Mouse (Mus musculus) thymus, adult 2 months (tissue): ENCODE measurements around the gene Rgmb. TPM values are rescaled to one million over a fixed set of nuclear protein-coding genes. Genes with fewer than 3 reads are reported as not detected.

ENCODE experiments used
- DNase-seq: peaks from one replicate; pipeline ENCODE4 v3.0.0; 2021
- H3K27ac ChIP-seq: fragments of 200-500 bp; 2 replicates; pipeline ENCODE4 v1.5.1; 2012; ENCODE audit warnings: low read length, control low read depth; ENCODE audit not compliant: control insufficient read depth, insufficient read depth
- H3K27me3 ChIP-seq: fragments of 200-500 bp; 2 replicates; pipeline ENCODE4 v1.6.1; 2012; ENCODE audit warnings: mild to moderate bottlenecking, low read length, moderate library complexity, mixed read lengths; ENCODE audit not compliant: control insufficient read depth, insufficient read depth
- H3K36me3 ChIP-seq: fragments of 200-500 bp; 2 replicates; pipeline ENCODE4 v1.6.1; 2012; ENCODE audit warnings: mild to moderate bottlenecking, low read length, moderate library complexity; ENCODE audit not compliant: control insufficient read depth, insufficient read depth
- H3K4me1 ChIP-seq: fragments of 200-500 bp; replicated peaks from 2 replicates; pipeline ENCODE4 v1.6.1; 2012; ENCODE audit warnings: low read length; ENCODE audit not compliant: control insufficient read depth, insufficient read depth
- H3K4me3 ChIP-seq: fragments of 200-500 bp; 2 replicates; pipeline ENCODE4 v1.5.1; 2012; ENCODE audit warnings: mild to moderate bottlenecking, low read length, control low read depth, moderate library complexity; ENCODE audit not compliant: control insufficient read depth, insufficient read depth
- CTCF ChIP-seq: fragments of 200-500 bp; IDR thresholded peaks from 2 replicates; pipeline ENCODE4 v1.5.1; 2012; ENCODE audit warnings: mild to moderate bottlenecking, control low read depth, low read length, moderate library complexity, borderline replicate concordance; ENCODE audit not compliant: control insufficient read depth, poor library complexity, insufficient read depth; ENCODE audit errors: extremely low read depth
- POLR2A ChIP-seq: fragments of 200-500 bp; IDR thresholded peaks from 2 replicates; pipeline ENCODE4 v1.6.1; 2012; ENCODE audit warnings: mild to moderate bottlenecking, low read length, control low read depth, moderate library complexity; ENCODE audit not compliant: control insufficient read depth, poor library complexity, insufficient read depth; ENCODE audit errors: extremely low read depth
- WGBS: fragments of 180-500 bp; shearing (Covaris S2); methylation state at CpG from one replicate; pipeline ENCODE4 v1.1.7; 2018; 5-methylcytosine and 5-hydroxymethylcytosine counted together
- polyA plus RNA-seq: library from polyadenylated mRNA; depleted of rRNA; stranded (reverse); fragments of >200 nt; gene quantifications from 2 replicates; pipeline ENCODE4 v1.2.3, GENCODE M21; 2012; rRNA removed

Rgmb gene
- polyA plus RNA-seq, 1 experiment: 16.5 TPM

DNA sequence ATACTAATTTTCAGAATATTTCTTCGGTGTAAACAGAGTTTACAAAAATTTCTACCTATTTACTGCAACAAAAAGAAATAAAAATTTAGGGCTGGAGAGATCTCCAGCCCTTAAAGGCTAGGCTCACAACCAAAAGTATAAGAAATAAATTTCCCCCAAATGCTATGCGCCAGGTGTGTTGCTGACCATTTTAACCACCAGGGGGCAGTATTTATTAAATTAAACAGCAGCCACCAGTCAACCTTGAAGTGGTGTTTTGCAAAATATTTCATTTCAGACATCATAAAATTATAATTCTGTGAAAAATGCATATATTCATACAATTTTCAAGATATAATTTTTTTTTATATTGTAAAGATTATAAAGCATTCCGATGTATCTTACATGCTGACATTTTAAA lies 43.8 kb downstream of the Rgmb start:
- H3K36me3 ChIP-seq: no peaks in the 10 kb centered on the region
- no peak overlapping the region for H3K27ac ChIP-seq
- no peak overlapping the region for H3K4me3 ChIP-seq
- H3K4me1 ChIP-seq: no peaks in the 10 kb centered on the region
- DNase-seq: peak; percentile 15
- H3K27me3 ChIP-seq: no peaks in the 10 kb centered on the region
- 27% methylated on average over 3 of the region's 3 CpGs for WGBS
- TF ChIP-seq CTCF (no peak), POLR2A (no peak)

- Histone ChIP-seq H3K27ac (no peak overlapping the region), H3K4me1 (no peaks in the 10 kb centered on the region), H3K4me3 (no peak overlapping the region), H3K36me3 (no peaks in the 10 kb centered on the region), H3K27me3 (no peaks in the 10 kb centered on the region)
- WGBS: 76% methylated on average over 6 of the region's 6 CpGs
- TF ChIP-seq POLR2A (no peak), CTCF (no peak)
- peak; percentile 19 for DNase-seq
These were observed 52.9 kb downstream of the Rgmb start for GRCm38 (mm10) chr17:15777979-15778378.

GRCm38 (mm10) chr17:15776349-15776748 lies 54.5 kb downstream of the Rgmb start:
- no peaks in the 10 kb centered on the region for H3K27me3 ChIP-seq
- 85% methylated on average over 5 of the region's 5 CpGs for WGBS
- TF ChIP-seq CTCF (no peak), POLR2A (no peak)
- H3K27ac ChIP-seq: no peak overlapping the region
- no peak for DNase-seq
- H3K36me3 ChIP-seq: peaks cover 4% of the 10 kb centered on the region
- H3K4me1 ChIP-seq: no peaks in the 10 kb centered on the region
- no peak overlapping the region for H3K4me3 ChIP-seq

- WGBS: 89% methylated on average over 5 of the region's 5 CpGs
- Histone ChIP-seq H3K36me3 (peaks cover 21% of the 10 kb centered on the region), H3K27me3 (no peaks in the 10 kb centered on the region), H3K4me1 (no peaks in the 10 kb centered on the region), H3K4me3 (no peak overlapping the region), H3K27ac (no peak overlapping the region)
- no peak for TF ChIP-seq CTCF
- no peak for DNase-seq
These were observed 56.1 kb downstream of the Rgmb start for GRCm38 (mm10) chr17:15774565-15775215.

GRCm38 (mm10) chr17:15773956-15774355 lies 56.9 kb downstream of the Rgmb start:
- no peak for TF ChIP-seq POLR2A
- no peaks in the 10 kb centered on the region for H3K27me3 ChIP-seq
- no peak overlapping the region for H3K27ac ChIP-seq
- H3K36me3 ChIP-seq: peaks cover 28% of the 10 kb centered on the region
- H3K4me1 ChIP-seq: no peaks in the 10 kb centered on the region
- 53% methylated on average over 6 of the region's 6 CpGs for WGBS
- H3K4me3 ChIP-seq: no peak overlapping the region
- DNase-seq: no peak

DNA sequence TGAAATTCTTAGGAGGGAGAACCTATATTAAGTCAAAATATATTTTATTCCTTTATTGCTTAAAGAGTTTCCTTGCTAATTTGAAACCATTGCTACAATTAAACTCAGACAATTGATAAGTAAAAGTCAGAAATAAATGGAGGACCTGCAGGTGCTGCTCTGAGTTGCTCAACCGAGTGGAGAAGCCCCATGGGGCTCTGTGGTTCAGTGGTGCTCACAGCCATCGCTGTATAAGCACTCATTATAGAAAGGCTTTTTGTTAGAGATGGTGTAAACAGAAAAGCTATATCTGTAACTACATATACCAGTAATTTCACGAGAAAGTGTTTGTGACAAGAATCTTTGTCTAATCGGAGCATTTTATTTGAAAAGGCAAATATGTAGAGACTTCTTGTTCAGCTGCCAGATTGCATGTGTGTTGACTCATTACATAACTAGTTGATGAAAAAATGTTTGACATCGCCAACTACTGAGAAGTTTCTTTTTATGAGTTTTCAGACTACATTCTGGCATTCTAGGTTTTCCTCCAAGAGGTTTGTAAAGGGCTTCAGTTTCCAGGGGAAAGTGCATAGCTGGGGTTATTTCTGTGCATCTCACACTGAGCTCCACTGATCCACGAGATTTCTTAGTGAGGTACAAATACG lies 61.6 kb downstream of the Rgmb start:
- H3K27me3 ChIP-seq: no peaks in the 10 kb centered on the region
- H3K27ac ChIP-seq: no peak overlapping the region
- H3K36me3 ChIP-seq: peaks cover 76% of the 10 kb centered on the region
- TF ChIP-seq CTCF (no peak), POLR2A (no peak)
- no peak for DNase-seq
- no peaks in the 10 kb centered on the region for H3K4me1 ChIP-seq
- WGBS: 95% methylated on average over 7 of the region's 7 CpGs
- H3K4me3 ChIP-seq: no peak overlapping the region

GRCm38 (mm10) chr17:15761191-15761590 lies 69.6 kb downstream of the Rgmb start:
- no peak for DNase-seq
- Histone ChIP-seq H3K27me3 (no peaks in the 10 kb centered on the region), H3K4me1 (no peaks in the 10 kb centered on the region), H3K36me3 (peaks cover 80% of the 10 kb centered on the region), H3K4me3 (no peak overlapping the region), H3K27ac (no peak overlapping the region)
- WGBS: 75% methylated on average over 8 of the region's 8 CpGs
- TF ChIP-seq POLR2A: no peak
- TF ChIP-seq CTCF: no peak

Other genes with a start within 250 kb of the Rgmb start
- gene Chd1, start 126.1 kb downstream of the Rgmb start, polyA plus RNA-seq: 30.4 and 60.7 TPM in 2 replicates